Mouse (Mus musculus): ENCODE results near the gene Crtc2. TPM values are rescaled to one million over a fixed set of nuclear protein-coding genes. Genes with fewer than 3 reads are reported as not detected.

Gene Crtc2
- total and polyA plus RNA-seq, 3 experiments: 9.6 to 68.9 (median 67.0) TPM

GRCm38 (mm10) chr3:90309589-90309988 is 55.6 kb downstream of the Crtc2 start:
- H3K36me3 ChIP-seq (replicated peaks): peaks cover 37% of the 10 kb centered on the region
- peaks cover 12% of the 10 kb centered on the region for H3K4me1 ChIP-seq (ENCODE audit: insufficient read depth, low read depth, low read length)
- no peak overlapping the region for H3K4me3 ChIP-seq (ENCODE audit: low read depth, low read length)
- TF ChIP-seq POLR2AphosphoS5 (IDR thresholded peaks at IDR 0.05; ENCODE audit: insufficient replicate concordance, low read depth, low read length) (no peak), CTCF (IDR thresholded peaks at IDR 0.05; ENCODE audit: low read depth, low read length) (no peak), GATA2 (IDR thresholded peaks at IDR 0.05; ENCODE audit: borderline replicate concordance, low read depth, low read length) (no peak), TAL1 (conservative IDR thresholded peaks at IDR 0.05; ENCODE audit: low read depth, low read length) (no peak), GATA1 (IDR thresholded peaks at IDR 0.05; ENCODE audit: borderline replicate concordance, low read length) (no peak)
- DNase-seq (ENCODE audit: low spot score): no peak
- no peak for ATAC-seq (ENCODE audit: extremely low read depth, insufficient number of reproducible peaks, low FRiP score, poor library complexity, severe bottlenecking)
- H3K9me3 ChIP-seq (replicated peaks): no peaks in the 10 kb centered on the region
- no peaks in the 10 kb centered on the region for H3K27me3 ChIP-seq (ENCODE audit: insufficient read depth, low read length)

DNA sequence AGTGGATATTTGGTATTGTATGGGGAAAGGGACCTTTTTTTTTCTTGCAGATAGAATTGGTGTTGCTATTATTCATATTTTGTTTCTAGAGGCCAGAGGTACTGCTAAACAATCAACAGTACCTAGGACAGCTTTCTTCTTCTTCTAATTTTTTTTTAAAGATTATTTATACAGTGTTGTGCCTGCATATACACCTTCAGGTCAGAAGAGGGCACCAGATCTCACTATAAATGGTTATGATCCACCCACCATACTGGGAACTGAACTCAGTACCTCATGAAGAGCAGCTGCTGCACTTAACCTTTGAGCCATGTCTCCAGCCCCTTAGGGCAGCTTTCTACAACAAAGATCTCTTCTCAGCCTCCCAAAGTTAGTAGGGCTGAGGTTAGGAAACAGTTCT is 59.4 kb downstream of the Crtc2 start:
- Histone ChIP-seq H3K4me3 (ENCODE audit: low read depth, low read length) (no peak overlapping the region), H3K4me1 (ENCODE audit: insufficient read depth, low read depth, low read length) (peaks cover 12% of the 10 kb centered on the region; the same call in 1 of the 2 replicates), H3K36me3 (replicated peaks) (peaks cover 18% of the 10 kb centered on the region), H3K9me3 (replicated peaks) (no peaks in the 10 kb centered on the region), H3K27me3 (ENCODE audit: insufficient read depth, low read length) (no peaks in the 10 kb centered on the region)
- TF ChIP-seq POLR2AphosphoS5 (IDR thresholded peaks at IDR 0.05; ENCODE audit: insufficient replicate concordance, low read depth, low read length) (no peak), TAL1 (conservative IDR thresholded peaks at IDR 0.05; ENCODE audit: low read depth, low read length) (no peak), GATA1 (IDR thresholded peaks at IDR 0.05; ENCODE audit: borderline replicate concordance, low read length) (no peak), CTCF (IDR thresholded peaks at IDR 0.05; ENCODE audit: low read depth, low read length) (no peak), GATA2 (IDR thresholded peaks at IDR 0.05; ENCODE audit: borderline replicate concordance, low read depth, low read length) (no peak)
- ATAC-seq (ENCODE audit: extremely low read depth, insufficient number of reproducible peaks, low FRiP score, poor library complexity, severe bottlenecking) (no peak), DNase-seq (ENCODE audit: low spot score) (no peak)

Other genes starting within 250 kb of the Crtc2 start
- gene 4933434E20Rik, start 202.5 kb upstream of the Crtc2 start, total RNA-seq (2014; fragmentation: Nextera tagmentation): 77.6 and 84.3 TPM in 2 replicates
- 83.1 and 96.2 TPM in 2 replicates for gene 4933434E20Rik, start 202.5 kb upstream of the Crtc2 start, total RNA-seq (2017)
- 6.8 and 22.4 TPM in 2 replicates for gene 4933434E20Rik, start 202.5 kb upstream of the Crtc2 start, polyA plus RNA-seq (2012)
- 353 and 407 TPM in 2 replicates for gene Ubap2l, start 201.5 kb upstream of the Crtc2 start, total RNA-seq (2014; fragmentation: Nextera tagmentation)
- 150 and 193 TPM in 2 replicates for gene Ubap2l, start 201.5 kb upstream of the Crtc2 start, total RNA-seq (2017)
- 145 and 160 TPM in 2 replicates for gene Ubap2l, start 201.5 kb upstream of the Crtc2 start, polyA plus RNA-seq (2012)
- gene Tpm3, start 181.5 kb upstream of the Crtc2 start, total RNA-seq (2014; fragmentation: Nextera tagmentation): 161 and 215 TPM in 2 replicates
- gene Tpm3, start 181.5 kb upstream of the Crtc2 start, total RNA-seq (2017): 342 and 425 TPM in 2 replicates
- gene Tpm3, start 181.5 kb upstream of the Crtc2 start, polyA plus RNA-seq (2012): 280 and 287 TPM in 2 replicates
- gene Nup210l, start 150.0 kb upstream of the Crtc2 start, total RNA-seq (2014; fragmentation: Nextera tagmentation): 0.15 and 0.29 TPM in 2 replicates
- gene Nup210l, start 150.0 kb upstream of the Crtc2 start, total RNA-seq (2017): 0.12 and 0.22 TPM in 2 replicates
- not detected in 2 replicates for gene Nup210l, start 150.0 kb upstream of the Crtc2 start, polyA plus RNA-seq (2012)
- 2,953 and 3,131 TPM in 2 replicates for gene Rps27, start 40.5 kb upstream of the Crtc2 start, total RNA-seq (2014; fragmentation: Nextera tagmentation)
- gene Rps27, start 40.5 kb upstream of the Crtc2 start, total RNA-seq (2017): 4,851 and 5,028 TPM in 2 replicates
- gene Rps27, start 40.5 kb upstream of the Crtc2 start, polyA plus RNA-seq (2012): 231 and 309 TPM in 2 replicates
- gene Rab13, start 40.5 kb upstream of the Crtc2 start, total RNA-seq (2014; fragmentation: Nextera tagmentation): 1.3 TPM in 1 of 2 replicates, not detected in the other
- 5.1 and 6.1 TPM in 2 replicates for gene Rab13, start 40.5 kb upstream of the Crtc2 start, total RNA-seq (2017)
- 2.4 and 2.7 TPM in 2 replicates for gene Rab13, start 40.5 kb upstream of the Crtc2 start, polyA plus RNA-seq (2012)
- gene Jtb, start 22.6 kb upstream of the Crtc2 start, total RNA-seq (2014; fragmentation: Nextera tagmentation): 23.9 and 38.8 TPM in 2 replicates
- gene Jtb, start 22.6 kb upstream of the Crtc2 start, total RNA-seq (2017): 40.9 and 44.5 TPM in 2 replicates
- 73.6 and 98.7 TPM in 2 replicates for gene Jtb, start 22.6 kb upstream of the Crtc2 start, polyA plus RNA-seq (2012)
- not detected in 2 replicates for gene Creb3l4, start 10.7 kb upstream of the Crtc2 start, total RNA-seq (2014; fragmentation: Nextera tagmentation)
- 0.16 TPM in 1 of 2 replicates, not detected in the other for gene Creb3l4, start 10.7 kb upstream of the Crtc2 start, total RNA-seq (2017)
- gene Creb3l4, start 10.7 kb upstream of the Crtc2 start, polyA plus RNA-seq (2012): not detected in 2 replicates
- 31.8 and 35.8 TPM in 2 replicates for gene Slc39a1, start 6.0 kb upstream of the Crtc2 start, total RNA-seq (2014; fragmentation: Nextera tagmentation)
- gene Slc39a1, start 6.0 kb upstream of the Crtc2 start, total RNA-seq (2017): 38.0 and 42.7 TPM in 2 replicates
- 14.0 and 15.6 TPM in 2 replicates for gene Slc39a1, start 6.0 kb upstream of the Crtc2 start, polyA plus RNA-seq (2012)
- 42.3 and 68.2 TPM in 2 replicates for gene Dennd4b, start 11.0 kb downstream of the Crtc2 start, total RNA-seq (2014; fragmentation: Nextera tagmentation)
- 9.8 and 15.2 TPM in 2 replicates for gene Dennd4b, start 11.0 kb downstream of the Crtc2 start, total RNA-seq (2017)
- 73.7 and 105 TPM in 2 replicates for gene Dennd4b, start 11.0 kb downstream of the Crtc2 start, polyA plus RNA-seq (2012)
- 176 and 211 TPM in 2 replicates for gene Gatad2b, start 39.0 kb downstream of the Crtc2 start, total RNA-seq (2014; fragmentation: Nextera tagmentation)
- gene Gatad2b, start 39.0 kb downstream of the Crtc2 start, total RNA-seq (2017): 15.2 and 19.1 TPM in 2 replicates
- 5.1 and 6.8 TPM in 2 replicates for gene Gatad2b, start 39.0 kb downstream of the Crtc2 start, polyA plus RNA-seq (2012)
- gene Slc27a3, start 135.8 kb downstream of the Crtc2 start, total RNA-seq (2014; fragmentation: Nextera tagmentation): 0.73 and 1.3 TPM in 2 replicates
- 2.7 and 2.9 TPM in 2 replicates for gene Slc27a3, start 135.8 kb downstream of the Crtc2 start, total RNA-seq (2017)
- 2.9 and 3.0 TPM in 2 replicates for gene Slc27a3, start 135.8 kb downstream of the Crtc2 start, polyA plus RNA-seq (2012)
- gene Ints3, start 179.5 kb downstream of the Crtc2 start, total RNA-seq (2014; fragmentation: Nextera tagmentation): 36.7 and 47.0 TPM in 2 replicates
- gene Ints3, start 179.5 kb downstream of the Crtc2 start, total RNA-seq (2017): 32.5 and 36.2 TPM in 2 replicates
- gene Ints3, start 179.5 kb downstream of the Crtc2 start, polyA plus RNA-seq (2012): 28.2 and 30.8 TPM in 2 replicates
- gene Npr1, start 211.7 kb downstream of the Crtc2 start, total RNA-seq (2014; fragmentation: Nextera tagmentation): not detected in 2 replicates
- gene Npr1, start 211.7 kb downstream of the Crtc2 start, total RNA-seq (2017): not detected in 2 replicates
- gene Npr1, start 211.7 kb downstream of the Crtc2 start, polyA plus RNA-seq (2012): not detected in 2 replicates
- 92.4 and 100 TPM in 2 replicates for gene Ilf2, start 222.0 kb downstream of the Crtc2 start, total RNA-seq (2014; fragmentation: Nextera tagmentation)
- gene Ilf2, start 222.0 kb downstream of the Crtc2 start, total RNA-seq (2017): 168 and 181 TPM in 2 replicates
- gene Ilf2, start 222.0 kb downstream of the Crtc2 start, polyA plus RNA-seq (2012): 15.4 and 21.3 TPM in 2 replicates
- 58.0 and 61.9 TPM in 2 replicates for gene Snapin, start 236.9 kb downstream of the Crtc2 start, total RNA-seq (2014; fragmentation: Nextera tagmentation)
- 42.5 and 46.2 TPM in 2 replicates for gene Snapin, start 236.9 kb downstream of the Crtc2 start, total RNA-seq (2017)
- gene Snapin, start 236.9 kb downstream of the Crtc2 start, polyA plus RNA-seq (2012): 3.4 and 3.5 TPM in 2 replicates